Mouse (Mus musculus): ENCODE results near the gene Efl1.

Efl1 gene

DNA sequence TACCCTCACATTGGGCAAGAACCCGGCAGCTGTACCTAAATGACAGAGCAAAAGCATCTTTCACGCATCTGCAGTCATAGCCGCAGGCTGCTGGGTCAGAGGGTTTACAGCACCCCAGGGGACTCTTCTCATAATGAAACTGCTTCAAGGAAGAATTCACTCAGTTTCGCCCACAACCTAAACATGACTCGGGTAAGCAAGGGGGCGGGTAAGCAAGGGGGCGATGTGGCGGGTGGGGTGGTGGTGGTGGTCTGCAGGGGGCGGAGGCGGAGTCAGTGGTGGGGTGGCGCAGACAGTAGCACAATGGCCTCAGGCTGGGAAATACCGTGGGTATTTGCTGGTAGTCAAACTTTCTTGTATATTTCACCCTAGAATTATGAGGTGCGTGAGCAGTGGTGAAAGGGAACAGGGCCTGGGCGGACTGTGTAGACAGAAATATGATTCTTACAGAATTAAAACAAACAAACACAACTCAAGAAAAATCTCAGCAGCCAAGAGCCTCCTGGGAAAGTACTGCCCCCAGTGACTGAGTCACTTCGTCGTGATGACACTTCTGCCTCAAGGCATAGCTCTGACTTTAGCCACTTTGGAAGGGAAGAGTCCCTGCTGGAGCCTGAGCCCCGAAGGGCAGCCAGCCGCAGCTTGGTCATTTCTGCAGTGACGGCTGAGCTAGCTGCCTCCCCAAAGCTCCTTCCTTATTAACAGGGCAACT lies 162.9 kb downstream of the Efl1 start:
- no peak for DNase-seq (ENCODE audit: inconsistent age in 2 of 2, low spot score in 1 of 2)

DNA sequence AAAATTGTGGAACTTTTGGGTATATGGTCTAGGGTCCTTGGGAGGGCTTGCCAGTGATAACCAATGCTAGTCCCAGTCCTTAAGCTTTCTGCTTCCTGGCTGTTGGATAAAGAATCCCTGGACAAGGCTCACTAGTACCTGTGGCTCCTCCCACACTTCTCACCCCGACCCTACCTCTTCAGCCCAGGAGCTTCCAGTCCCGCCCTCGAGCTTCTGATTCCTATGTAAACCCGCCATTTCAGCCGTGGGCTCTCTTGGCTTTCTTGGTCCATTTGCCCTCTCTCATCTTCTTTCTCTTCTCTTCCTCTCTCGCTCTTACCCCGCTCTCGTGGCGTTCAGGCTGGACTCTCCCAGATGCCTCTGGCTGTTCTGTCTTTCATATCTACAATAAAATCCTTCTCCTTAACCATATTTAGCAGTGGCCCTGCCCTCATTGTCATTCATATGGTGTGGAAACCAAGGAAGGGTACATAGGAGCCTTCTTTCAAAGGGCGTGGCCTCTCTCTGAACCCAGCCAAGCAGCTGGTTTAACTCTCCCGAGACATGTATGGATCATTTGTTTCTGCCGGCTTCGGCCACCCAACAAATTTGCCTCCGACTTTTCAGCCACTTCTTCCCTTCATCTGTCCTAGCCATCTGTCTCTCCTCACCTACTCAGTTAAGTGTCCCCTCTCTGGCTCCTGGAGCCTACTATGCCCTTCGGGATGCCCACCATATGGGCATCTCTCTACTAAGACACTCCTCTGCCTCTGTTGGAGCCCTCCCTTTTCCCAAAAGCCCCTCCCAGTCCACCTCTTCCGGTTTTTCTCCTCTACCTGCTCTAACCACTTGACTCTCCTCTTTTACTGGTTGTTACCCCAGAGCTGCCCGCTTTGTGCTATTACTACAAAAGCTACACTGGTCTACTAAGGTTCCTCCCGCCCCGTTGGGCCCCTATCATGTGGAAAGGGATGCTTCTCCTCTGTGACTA lies 164.1 kb downstream of the Efl1 start:
- no peak for DNase-seq (ENCODE audit: inconsistent age in 2 of 2, low spot score in 1 of 2)

DNA sequence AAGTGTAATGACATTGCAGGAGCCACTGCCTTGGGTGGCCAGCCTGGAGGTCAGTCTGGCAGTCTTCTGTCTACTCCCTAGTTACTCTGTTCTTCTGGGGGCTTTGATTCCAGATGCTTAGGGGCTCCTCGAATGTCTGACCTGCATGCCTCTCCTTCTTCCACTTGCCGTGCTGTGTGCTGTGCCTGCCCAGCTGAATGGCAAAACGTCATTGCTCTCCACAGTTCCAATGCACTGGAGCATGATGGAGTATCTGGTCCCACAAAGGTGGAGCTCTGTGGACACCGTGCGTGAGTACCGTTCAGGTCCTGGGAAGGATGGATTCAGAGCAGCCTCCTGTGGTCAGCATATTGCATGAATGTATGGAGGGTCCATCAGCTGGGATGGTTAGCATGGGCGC lies 171.1 kb downstream of the Efl1 start:
- no peak for DNase-seq (ENCODE audit: inconsistent age in 2 of 2, low spot score in 1 of 2)

DNA sequence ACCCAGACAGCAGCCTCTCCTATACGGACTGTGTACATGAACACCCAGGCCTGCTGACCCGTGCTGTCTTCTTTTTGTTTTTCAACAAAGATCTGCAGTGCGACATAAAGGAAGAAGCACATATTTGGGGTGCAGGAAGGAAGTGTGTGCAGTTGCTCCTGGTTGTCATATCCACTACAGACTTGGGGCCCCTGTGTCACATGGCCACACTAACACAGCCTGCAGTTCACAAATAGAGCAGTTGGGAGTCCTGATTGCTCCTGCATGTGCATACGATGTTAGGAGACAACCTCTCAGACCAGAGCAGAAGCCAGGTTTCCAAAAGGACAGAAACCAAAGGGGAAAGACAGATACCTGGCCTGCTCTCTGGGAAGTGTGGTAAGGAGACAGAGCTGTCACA lies 172.2 kb downstream of the Efl1 start:
- DNase-seq (ENCODE audit: inconsistent age in 2 of 2, low spot score in 1 of 2) = no peak

DNA sequence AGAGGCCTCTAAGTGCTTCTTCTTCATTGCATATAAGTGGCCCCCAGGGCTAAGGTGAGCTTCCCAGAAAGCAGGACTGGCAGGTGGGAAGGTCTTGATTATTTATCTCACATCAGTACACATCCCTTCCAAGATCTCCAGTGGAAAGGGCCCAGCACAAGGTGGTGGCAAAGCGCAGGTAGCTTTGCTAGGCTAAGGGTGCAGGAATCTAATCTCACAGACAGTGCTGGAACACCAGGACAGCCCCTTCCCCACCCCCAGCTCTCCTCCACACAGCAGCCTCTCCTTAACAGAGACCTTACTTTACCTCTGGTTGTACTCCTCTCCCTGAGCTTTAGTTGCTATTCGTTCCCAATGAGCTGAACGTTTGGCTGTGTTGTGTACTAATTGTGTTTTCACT lies 173.1 kb downstream of the Efl1 start:
- DNase-seq (ENCODE audit: inconsistent age in 2 of 2, low spot score in 1 of 2) = no peak

DNA sequence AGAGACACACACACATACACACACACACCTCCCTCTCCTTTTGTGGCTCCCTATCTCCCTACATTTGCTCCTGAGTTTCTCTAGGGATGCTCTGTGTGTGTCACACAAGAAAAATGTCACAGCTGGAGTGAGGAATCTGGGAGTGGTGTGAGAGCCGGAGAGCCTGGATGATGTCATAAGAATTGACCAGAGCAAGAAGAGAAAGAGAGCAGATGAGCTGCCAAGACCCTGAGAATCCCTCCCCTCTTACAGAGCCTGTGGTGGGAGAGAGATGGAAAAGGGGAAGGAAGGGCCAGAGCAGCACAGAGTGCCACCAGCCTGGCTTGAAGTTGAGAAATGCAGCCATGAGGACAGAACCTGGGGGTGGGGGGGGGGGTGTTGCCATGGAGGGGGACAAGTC lies 174.1 kb downstream of the Efl1 start:
- DNase-seq (ENCODE audit: inconsistent age in 2 of 2, low spot score in 1 of 2) = no peak
